Mouse (Mus musculus) thymus, adult 2 months (tissue): ENCODE results near the gene Gimap3.

Experiments used
- CTCF ChIP-seq: fragments of 200-500 bp; IDR thresholded peaks from 2 replicates; pipeline ENCODE4 v1.5.1; 2012; ENCODE audit warnings: mild to moderate bottlenecking, control low read depth, low read length, moderate library complexity, borderline replicate concordance; ENCODE audit not compliant: control insufficient read depth, poor library complexity, insufficient read depth; ENCODE audit errors: extremely low read depth
- POLR2A ChIP-seq: fragments of 200-500 bp; IDR thresholded peaks from 2 replicates; pipeline ENCODE4 v1.6.1; 2012; ENCODE audit warnings: mild to moderate bottlenecking, low read length, control low read depth, moderate library complexity; ENCODE audit not compliant: control insufficient read depth, poor library complexity, insufficient read depth; ENCODE audit errors: extremely low read depth

GRCm38 (mm10) chr6:48733660-48734059, 37.0 kb downstream of the Gimap3 start:
- TF ChIP-seq CTCF: no peak
- no peak for TF ChIP-seq POLR2A
